In genomic region chr19:36347831-36348160, GRCm38 (mm10) we compare ENCODE assay signal across 8 mouse cellular contexts. TPM values are rescaled to one million over a fixed set of nuclear protein-coding genes. Genes with fewer than 3 reads are reported as not detected.
DNase-seq lines count a peak whose midpoint lies in the region; ATAC-seq and TF ChIP-seq lines count a peak whose summit lies in the region.

No protein-coding gene starts in this region.

- no peaks in the 10 kb centered on the region for H3K9me3 ChIP-seq in heart, embryonic 10.5 days
- no peaks in the 10 kb centered on the region for H3K9me3 ChIP-seq in E14TG2a.4 (ENCODE audit: low read length)
- H3K9me3 ChIP-seq in forebrain, embryonic 16.5 days (ENCODE audit: control insufficient read depth, low read length): no peaks in the 10 kb centered on the region
- H3K9me3 ChIP-seq in liver, embryonic 13.5 days (replicated peaks): no peaks in the 10 kb centered on the region

- H3K4me3 ChIP-seq in heart, embryonic 10.5 days: peak overlapping the region; percentile 90
- peak overlapping the region; percentile 85 for H3K4me3 ChIP-seq in E14TG2a.4 (replicated peaks; ENCODE audit: low read length)
- H3K4me3 ChIP-seq in forebrain, embryonic 16.5 days (replicated peaks; ENCODE audit: low read length): peak overlapping the region; percentile 82
- peak overlapping the region; percentile 66 for H3K4me3 ChIP-seq in liver, embryonic 13.5 days (replicated peaks)

- DNase-seq in heart, embryonic 10.5 days (ENCODE audit: low spot score): no peak
- DNase-seq in heart, adult 8-10 months (ENCODE audit: low spot score): no peak
- DNase-seq in liver, embryonic 13.5 days: no peak
- no peak for DNase-seq in retina, embryonic 14.5 days (ENCODE audit: low spot score)

- peaks cover 30% of the 10 kb centered on the region for H3K27me3 ChIP-seq in heart, embryonic 10.5 days (ENCODE audit: insufficient read depth, poor library complexity, severe bottlenecking)
- peaks cover 76% of the 10 kb centered on the region for H3K27me3 ChIP-seq in E14TG2a.4 (ENCODE audit: insufficient read depth, low read length)
- H3K27me3 ChIP-seq in forebrain, embryonic 16.5 days (replicated peaks; ENCODE audit: control insufficient read depth, insufficient read depth, low read length): peaks cover 3% of the 10 kb centered on the region
- peaks cover 67% of the 10 kb centered on the region for H3K27me3 ChIP-seq in liver, embryonic 13.5 days

- peak overlapping the region; percentile 70 for H3K9ac ChIP-seq in forebrain, embryonic 16.5 days (replicated peaks; ENCODE audit: low read depth, low read length)
- H3K9ac ChIP-seq in liver, embryonic 13.5 days: peak overlapping the region; percentile 62; the same call in 1 of the 2 replicates

- no peak for TF ChIP-seq CTCF in E14TG2a.4 (conservative IDR thresholded peaks at IDR 0.05; ENCODE audit: low read length)

- peak overlapping the region; percentile 90 for H3K27ac ChIP-seq in heart, embryonic 10.5 days
- H3K27ac ChIP-seq in forebrain, embryonic 16.5 days (ENCODE audit: low read length): no peak overlapping the region
- H3K27ac ChIP-seq in liver, embryonic 13.5 days: no peak overlapping the region

- WGBS in heart, embryonic 10.5 days: under 1% methylated on average over 11 of the region's 11 CpGs
- 2% methylated on average over 11 of the region's 11 CpGs for WGBS in forebrain, embryonic 16.5 days
- WGBS in liver, embryonic 13.5 days (ENCODE audit: insufficient replicate concordance): under 1% methylated on average over 11 of the region's 11 CpGs

- H3K4me1 ChIP-seq in heart, embryonic 10.5 days: peaks cover 13% of the 10 kb centered on the region
- peaks cover 13% of the 10 kb centered on the region for H3K4me1 ChIP-seq in E14TG2a.4 (replicated peaks; ENCODE audit: low read depth, low read length)
- H3K4me1 ChIP-seq in forebrain, embryonic 16.5 days (replicated peaks; ENCODE audit: control insufficient read depth, insufficient read depth, low read length): peaks cover 12% of the 10 kb centered on the region
- peaks cover 8% of the 10 kb centered on the region; the same call in 1 of the 2 replicates for H3K4me1 ChIP-seq in liver, embryonic 13.5 days (replicated peaks)

- H3K4me2 ChIP-seq in forebrain, embryonic 16.5 days (ENCODE audit: low read length): peak overlapping the region; percentile 93
- H3K4me2 ChIP-seq in liver, embryonic 13.5 days: peak overlapping the region; percentile 89

- no peaks in the 10 kb centered on the region for H3K36me3 ChIP-seq in heart, embryonic 10.5 days
- no peaks in the 10 kb centered on the region for H3K36me3 ChIP-seq in E14TG2a.4 (ENCODE audit: insufficient read depth, low read length)
- H3K36me3 ChIP-seq in forebrain, embryonic 16.5 days (ENCODE audit: control insufficient read depth, insufficient read depth): no peaks in the 10 kb centered on the region
- H3K36me3 ChIP-seq in liver, embryonic 13.5 days: no peaks in the 10 kb centered on the region

- ATAC-seq in forebrain, embryonic 16.5 days: no peak
- ATAC-seq in liver, embryonic 13.5 days (ENCODE audit: low read depth): no peak
- no peak for ATAC-seq in frontal cortex, adult (ENCODE audit: low TSS enrichment)
- no peak for ATAC-seq in cerebellum, adult (ENCODE audit: insufficient number of reproducible peaks, low FRiP score, low TSS enrichment)

RNA-seq across cellular contexts. Expression of gene Pcgf5, which starts 0.3 kb away (rescaled TPM):
- 38.6 and 53.0 TPM in 2 replicates for polyA plus RNA-seq in heart, embryonic 10.5 days (2016; fragmentation: Nextera tagmentation; extraction: Ambion mirVana)
- total RNA-seq in heart, adult 8-10 months (2022): 10 to 100 TPM; 65.8 to 88.1 (median 78.6) TPM
- polyA plus RNA-seq in forebrain, embryonic 16.5 days (2015; fragmentation: Nextera tagmentation; extraction: Ambion mirVana): 12.3 and 15.8 TPM in 2 replicates
- 22.6 and 26.9 TPM in 2 replicates for polyA plus RNA-seq in liver, embryonic 13.5 days (2015; fragmentation: Nextera tagmentation; extraction: Ambion mirVana)
